Mouse (Mus musculus) ovary, postnatal 36 days (tissue): ENCODE measurements around the gene Atp1b3.
"Not testable (repeated sequence)": the region's sequence is repeated elsewhere in the genome, so short reads cannot be mapped to it uniquely, and the experiment has no call there.

ENCODE experiments used
- DNase-seq: peaks from one replicate; pipeline ENCODE4 v3.0.0; 2022; ENCODE audit warnings: low spot score, mixed read lengths

Gene Atp1b3

DNA sequence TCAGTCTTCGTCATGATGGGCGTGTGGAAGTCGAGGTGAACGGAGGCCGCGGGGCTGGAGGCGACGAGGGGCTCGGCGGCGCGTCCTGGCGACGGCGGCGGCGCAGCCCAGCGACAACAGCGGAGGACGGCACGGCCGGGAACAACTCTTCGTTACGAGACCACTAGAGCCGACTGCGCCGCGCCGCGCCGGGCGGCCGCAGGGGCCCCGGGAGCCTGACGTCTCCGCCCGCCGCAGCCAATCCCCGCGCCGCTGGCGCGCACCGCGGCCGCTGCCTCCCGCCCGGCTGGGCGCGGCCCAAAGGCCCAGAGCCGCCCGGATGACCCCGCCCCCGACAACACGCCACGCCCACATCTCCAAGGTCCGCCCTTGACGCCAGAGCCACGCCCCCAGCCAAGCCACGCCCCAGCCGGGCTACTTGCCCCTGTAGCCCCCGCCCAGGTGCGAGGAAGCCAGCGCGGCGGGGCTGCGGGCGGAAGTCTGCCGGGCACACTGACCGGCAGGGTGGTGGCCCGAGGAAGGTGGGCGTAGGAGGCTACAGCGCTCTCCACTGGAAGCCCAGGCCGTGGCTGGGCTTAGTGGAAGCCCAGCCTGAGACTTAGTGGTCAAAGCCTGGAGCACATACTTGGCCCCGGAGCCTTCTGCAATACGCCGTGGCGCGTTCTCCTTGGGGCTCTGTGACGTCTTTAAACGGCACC is at the start of gene Atp1b3:
Gene Atp1b3, minus strand, starts transcription at position 302 of the 698 bp plus-strand sequence.
- DNase-seq, result peak; percentile 100

DNA sequence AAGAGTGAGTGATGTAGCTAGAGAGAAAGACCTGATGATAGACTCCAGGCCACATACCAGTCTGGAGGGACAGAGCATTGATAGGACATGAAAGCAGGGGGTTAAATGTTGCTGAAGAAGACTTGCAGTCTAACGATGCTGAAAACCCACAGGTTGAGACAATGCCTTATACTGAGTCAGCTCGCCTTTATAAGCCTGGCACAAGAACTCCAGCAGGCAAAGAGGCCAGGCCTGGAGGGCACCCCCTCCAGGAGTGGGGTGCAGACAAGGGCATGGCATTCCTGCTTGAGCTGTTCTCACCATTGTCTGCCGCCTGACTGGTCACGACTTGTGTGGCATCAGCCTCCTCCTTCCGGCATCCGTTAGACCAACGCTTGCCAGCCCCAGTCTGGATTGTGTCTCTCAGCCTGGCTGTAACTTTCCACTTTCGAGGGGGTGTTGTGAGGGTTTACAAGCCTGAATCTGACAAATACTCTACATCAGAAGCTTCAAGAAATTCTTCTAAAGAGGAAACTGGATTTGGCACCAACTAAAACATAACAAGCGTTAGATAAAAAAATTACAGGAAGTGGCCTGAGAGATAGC is 48.7 kb upstream of the Atp1b3 start:
- DNase-seq, result no peak

DNA sequence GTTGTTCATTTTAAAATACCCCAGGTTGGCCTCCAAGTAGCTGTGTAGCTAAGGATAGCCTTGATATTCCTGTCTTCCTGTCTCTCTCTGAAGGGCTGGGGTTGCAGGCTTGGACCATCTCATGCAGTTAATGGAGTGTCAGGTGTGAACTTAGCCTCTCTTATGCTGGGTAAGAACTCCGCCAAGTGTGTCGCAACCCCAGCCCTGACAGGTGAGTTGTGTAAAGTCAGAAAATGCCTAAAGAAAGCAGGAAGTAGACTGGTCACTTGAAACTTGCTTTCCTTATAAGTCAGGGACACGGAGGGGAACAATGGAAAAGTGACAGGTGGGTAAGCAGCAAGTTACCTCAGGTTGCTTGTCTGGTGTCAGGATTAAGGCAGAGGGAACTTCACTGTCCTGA is 40.1 kb upstream of the Atp1b3 start:
- no peak for DNase-seq

DNA sequence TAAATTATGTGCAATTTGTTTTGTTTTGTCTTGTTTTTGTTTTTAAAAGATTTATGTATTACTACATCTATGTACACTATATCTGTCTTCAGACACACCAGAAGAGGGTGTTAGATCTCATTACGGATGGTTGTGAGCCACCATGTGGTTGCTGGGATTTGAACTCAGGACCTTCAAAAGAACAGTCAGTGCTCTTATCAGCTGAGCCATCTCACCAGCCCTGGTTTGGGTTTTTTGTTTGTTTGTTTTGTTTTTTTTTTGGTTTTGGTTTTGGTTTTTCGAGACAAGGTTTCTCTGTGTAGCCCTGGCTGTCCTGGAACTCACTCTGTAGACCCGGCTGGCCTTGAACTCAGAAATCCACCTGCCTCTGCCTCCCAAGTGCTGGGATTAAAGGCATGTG is 35.7 kb upstream of the Atp1b3 start:
- not testable (repeated sequence) for DNase-seq

DNA sequence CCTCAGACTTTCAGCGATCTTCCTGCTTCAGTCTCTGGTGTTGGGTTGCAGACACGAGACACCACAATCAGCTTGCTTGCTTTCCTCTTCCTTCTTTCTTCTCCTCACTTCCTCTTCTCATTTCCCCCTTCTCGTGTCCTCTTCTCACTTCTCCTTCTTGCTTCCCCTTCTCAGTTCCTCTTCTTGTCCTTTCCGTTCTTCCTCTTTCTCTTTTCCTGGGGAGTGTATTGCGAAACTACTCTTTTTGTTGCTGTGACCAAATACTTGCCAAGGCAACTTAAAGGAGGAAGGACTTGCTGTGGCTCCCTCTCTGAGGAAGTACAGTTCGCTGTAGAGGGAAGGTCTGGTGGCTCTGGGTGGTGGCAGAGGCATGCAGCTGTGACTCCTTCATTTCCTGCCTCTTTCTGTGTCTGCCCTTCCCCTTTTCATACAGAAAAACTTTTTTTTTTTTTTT is 35.2 kb upstream of the Atp1b3 start:
- DNase-seq, result no peak

DNA sequence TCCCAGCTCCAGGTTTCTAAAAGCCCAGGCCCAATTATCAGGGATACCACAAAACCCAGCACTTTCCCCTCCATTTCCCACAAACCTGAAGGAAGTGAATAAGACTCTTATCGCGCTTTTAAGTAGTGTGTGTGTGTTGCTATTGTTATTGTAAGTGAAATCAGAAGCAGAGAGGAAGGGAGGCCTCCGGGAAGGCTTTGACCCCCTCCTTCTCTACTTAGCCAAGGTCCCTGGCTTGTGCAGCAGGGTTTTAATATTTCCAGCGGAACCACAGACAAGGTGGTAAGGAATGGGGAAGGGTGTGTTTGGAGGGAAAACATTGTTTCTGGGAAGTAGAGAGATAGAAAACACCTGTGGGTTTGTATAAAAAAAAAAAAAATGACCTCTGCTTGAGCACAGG is 34.4 kb upstream of the Atp1b3 start:
- no peak for DNase-seq

DNA sequence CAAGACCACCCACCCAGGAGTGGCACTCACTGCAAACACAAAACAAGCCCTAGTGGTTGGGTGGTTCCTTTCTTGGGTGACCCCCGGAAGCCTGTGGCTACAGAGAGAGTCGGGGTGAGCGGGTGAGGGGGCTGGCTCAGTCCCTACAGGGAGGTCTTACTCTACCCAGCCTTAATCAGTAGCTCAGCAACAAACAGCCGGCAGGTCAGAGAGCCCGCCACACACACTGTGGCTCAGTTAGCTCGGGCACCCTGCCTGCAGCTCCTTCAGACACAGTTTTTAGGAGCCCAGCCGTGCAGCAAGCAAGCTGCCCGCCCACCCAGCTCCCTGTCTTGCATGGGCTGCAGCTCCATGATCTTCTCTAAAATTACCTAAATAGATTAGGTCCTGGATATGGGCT is 33.9 kb upstream of the Atp1b3 start:
- DNase-seq, result peak; percentile 32

DNA sequence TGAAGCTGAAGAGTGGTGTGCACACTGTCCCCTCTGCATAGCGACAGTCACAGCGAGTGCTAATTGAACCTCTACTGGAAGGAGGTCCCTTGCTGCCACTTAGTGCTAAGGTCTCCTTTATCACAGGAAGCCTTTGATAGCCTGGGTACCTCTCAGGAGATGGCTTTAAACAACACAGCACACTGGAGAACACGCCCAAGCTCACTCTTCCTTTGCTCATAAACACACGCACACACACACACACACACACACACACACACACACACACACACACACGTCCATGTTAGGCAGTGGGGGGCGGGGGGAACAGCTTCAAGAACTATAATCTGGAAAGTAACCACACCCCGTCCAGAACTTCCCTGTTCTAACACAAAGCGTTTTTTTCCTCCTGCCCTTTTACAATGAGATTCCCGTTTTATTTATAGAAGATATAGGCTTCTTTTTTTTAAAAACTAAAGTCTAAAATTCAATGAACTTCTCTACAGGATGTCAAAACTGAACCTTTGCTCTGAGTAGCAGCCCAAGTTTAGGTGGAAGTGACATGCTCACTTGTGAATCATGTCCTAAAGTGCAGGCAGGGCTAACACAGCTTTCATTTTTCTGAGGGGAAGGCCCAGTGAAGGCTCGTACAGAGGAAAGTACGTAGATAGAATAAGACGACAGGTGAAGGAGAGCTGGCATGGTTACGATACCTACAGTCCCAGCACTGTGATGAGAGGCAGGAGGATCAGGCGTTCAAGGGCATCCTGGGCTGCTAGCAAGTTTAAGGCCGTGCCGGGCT is 30.9 kb upstream of the Atp1b3 start:
- DNase-seq, result no peak

DNA sequence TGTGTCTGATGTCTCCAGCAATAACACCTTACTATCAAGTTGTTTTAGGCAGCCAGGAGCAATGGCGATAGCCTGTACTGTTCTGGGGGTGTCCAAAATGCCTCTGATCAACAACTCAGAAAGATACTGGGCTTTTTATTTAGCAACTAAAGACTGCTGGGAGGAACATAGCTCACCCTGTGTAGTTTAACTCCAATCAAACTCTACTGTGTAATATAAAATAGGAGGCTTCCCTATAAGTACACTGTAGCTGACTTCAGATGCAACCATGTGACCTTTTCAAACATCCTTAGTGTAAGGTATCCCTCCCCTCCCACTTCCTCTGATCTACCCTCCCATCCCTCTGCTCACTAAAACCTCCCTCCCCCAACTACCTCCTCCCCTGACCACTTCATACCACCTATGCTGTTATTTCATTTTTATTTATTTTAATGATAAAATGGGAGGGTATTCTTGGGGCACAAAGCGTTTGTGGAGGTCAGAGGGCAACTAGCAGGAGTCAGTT is 29.5 kb upstream of the Atp1b3 start:
- no peak for DNase-seq

DNA sequence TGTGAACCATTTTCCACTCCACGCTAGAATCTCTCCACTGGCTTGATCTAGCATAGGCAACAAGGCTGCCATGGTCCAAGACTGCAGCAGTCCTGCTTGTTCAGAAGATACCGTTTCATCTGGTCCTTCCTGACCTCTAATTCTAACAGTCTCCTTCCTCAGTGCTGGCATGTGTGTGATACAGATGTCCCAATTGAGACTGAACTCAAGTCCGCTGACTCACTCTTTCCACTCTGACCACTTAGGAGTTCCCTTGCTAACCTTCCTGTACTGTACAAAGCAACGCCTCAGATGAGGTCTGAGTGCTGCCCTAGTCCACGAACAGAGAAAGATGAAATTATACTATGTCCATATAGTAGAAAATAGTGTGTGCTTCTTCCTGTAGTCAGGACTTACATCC is 28.9 kb upstream of the Atp1b3 start:
- DNase-seq, result no peak

DNA sequence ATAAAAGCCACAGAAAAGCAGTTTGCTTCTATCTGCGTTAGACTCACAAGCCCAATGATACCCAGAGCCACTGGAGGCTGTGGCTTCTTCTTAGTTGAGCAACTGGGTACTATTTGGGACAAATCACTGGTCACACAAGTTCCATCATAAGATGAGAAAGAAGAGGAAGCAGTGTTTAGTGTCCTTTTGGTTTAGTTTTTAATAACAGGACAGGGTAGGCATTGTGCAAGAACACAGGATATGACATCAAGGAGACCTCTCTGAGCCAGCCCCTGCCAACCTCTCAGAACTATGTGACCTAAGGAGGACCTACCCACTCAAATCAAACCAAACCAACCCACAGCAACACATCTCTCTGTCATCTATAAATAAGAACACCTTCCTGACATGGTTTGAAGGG is 27.7 kb upstream of the Atp1b3 start:
- no peak for DNase-seq

DNA sequence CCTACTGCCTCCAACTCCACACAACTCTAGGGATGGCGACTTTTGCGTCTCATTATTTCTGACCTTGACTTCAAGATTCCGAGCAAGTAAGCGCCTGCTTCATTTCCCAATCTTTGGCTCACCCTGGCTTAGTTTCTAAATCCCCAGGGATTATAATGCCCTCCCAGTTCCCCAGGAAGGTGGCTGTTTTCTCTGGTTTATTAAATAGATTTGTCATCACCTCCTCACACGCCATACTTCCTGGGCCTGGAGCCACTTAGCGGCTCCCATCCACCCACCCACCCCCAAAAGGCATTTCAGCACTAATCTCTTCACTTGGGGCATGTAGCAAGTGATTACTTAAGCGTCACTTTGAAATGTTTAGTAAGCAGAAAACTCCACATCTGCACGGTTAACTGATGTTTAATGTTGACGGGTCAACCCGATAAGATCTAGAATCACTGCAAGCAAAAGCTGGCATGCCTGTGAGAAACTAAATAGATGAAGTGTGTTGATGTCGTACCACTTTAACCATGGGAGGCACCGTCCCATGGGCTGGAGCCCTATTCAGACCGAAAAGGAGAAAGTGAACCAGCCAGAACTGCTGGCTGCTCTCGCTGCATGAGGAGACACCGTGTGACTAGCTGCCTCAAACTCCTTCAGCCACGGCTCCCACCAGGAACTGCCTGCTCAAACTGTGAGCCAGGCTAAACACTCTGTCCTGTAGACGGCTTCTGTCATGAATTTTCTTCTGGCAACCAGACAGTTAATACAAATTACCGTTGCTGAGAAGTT is 19.7 kb upstream of the Atp1b3 start:
- DNase-seq, result no peak

DNA sequence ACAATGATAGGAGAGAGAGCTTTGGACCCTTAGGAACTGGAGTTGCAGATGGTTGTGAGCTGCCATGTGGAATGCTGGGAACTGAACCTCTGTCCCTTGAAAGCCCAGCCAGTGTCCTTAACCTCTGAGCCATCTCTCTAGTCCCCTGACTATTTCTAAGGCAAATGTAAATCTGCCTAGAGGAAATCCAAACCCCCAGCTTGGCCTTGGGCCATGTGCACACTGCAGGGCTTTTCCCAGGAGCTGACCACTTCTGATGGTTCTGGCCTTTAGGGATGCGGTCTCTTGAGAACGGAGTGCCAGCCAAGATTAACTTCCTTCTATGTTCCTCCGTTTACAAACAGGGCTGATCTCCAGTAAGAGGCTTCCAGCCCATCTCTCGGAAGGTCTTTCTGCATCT is 18.5 kb upstream of the Atp1b3 start:
- no peak for DNase-seq

DNA sequence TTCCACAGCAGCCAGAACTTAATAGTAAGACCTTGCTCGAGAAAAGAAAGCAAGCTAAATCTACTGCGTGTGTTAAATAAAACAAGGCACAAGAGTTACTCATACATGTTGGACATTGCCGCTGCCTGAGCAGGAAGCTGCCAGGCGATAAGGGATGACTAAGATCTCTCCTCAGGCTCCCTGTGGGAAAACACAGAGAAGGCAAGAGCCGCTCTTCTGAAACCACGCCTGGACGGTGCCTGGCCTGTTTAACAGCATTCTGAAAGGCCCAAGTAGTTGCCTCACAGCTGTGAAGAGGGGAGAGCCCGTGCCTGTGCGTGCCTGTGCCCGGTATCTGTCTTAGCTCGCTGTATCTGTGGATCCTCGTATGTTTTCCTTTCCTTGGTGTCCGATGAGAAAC is 17.2 kb upstream of the Atp1b3 start:
- peak; percentile 42 for DNase-seq

DNA sequence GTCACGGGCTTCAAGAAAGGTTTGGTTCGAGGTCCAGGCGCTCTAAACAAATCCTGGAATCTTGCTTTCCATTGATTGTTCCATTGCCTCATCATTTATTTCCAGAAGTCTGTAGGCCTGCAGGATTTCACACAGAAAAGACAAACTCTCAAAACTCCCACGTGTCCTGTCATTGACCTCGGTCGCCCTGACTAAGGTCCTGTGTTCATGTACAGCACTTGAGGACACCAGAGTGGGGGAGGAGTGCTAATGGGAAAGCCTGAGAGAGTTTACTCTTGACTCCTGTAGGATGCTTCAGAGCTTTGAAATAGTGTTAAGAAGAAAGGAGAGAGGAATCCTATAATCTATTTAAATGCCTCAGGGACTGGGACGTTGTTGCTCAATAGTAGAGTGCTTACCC is 15.3 kb upstream of the Atp1b3 start:
- no peak for DNase-seq

DNA sequence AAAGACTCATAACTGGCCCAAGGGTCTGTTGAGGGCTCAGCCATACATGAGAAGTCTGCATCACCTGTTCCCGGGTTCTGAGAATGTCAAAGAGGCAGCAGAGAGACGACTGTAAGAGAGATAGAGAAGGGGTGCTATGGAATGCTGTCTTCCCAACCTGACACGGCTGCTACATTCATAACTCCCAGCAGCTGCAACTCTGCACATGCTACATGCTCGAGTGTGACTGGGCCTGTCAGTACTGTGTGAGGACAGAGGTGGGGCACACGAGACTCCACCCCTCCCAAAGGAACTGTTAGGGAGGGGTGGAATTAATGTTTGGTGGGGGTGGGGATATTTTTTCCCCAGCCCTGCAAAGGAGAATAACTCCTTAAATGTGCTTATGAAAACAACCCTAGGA is 14.5 kb upstream of the Atp1b3 start:
- DNase-seq, result no peak

DNA sequence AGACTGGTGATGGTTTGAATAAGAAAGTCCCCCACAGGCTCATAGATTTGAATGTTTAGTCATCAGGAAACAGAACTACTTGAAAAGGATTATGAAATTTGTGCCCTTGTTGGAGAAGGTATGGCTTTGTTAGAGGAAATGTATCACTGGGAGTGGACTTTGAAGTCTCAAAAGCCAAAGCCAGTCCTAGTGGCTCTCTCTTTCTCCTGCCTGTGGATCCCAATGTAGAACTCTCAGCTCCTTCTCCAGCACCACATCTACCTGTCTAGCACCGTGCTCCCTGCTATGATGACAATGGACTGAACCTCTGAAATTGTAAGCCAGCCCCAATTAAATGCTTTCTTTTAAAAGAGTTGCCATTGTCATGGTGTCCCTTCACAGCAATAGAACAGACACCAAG is 12.9 kb upstream of the Atp1b3 start:
- DNase-seq, result no peak

DNA sequence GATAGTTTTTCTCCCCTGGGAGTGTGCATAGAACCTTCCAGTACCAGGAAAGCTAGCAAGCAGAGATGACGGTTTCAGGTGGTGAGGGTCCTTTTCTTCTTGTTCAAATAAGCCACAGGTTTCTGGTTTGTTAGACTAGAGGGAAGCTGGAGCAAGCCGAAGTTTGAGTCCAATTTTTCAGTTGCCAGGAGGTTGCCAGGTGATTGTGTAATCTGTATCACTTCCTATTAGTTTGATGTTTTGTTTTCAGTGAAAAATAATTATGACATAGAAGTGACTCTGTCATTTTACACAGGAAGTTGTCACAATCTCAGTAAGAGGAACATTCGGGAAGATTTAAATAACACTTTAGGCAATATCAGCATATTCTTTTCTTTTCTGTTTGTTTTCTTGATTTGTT is 11.6 kb upstream of the Atp1b3 start:
- no peak for DNase-seq

DNA sequence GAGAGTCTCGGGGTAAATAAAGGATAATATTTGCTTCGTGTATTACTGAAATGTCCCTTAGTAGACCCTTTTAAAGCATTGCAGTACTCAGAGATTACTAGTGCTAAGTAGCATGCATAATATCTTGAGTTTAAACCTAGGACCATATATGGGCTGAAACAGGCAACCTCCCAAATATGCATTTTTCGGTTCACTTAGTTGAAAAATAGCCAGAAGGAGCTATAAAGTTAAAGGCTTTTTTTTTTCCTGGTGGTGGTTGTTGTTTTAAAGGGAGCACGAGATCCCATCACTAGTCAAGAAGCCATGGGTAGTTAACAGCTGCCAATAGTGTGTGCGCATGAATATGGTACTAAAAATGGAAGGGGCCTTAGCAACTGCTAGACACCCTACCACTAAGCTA is 6.8 kb upstream of the Atp1b3 start:
- DNase-seq, result no peak

DNA sequence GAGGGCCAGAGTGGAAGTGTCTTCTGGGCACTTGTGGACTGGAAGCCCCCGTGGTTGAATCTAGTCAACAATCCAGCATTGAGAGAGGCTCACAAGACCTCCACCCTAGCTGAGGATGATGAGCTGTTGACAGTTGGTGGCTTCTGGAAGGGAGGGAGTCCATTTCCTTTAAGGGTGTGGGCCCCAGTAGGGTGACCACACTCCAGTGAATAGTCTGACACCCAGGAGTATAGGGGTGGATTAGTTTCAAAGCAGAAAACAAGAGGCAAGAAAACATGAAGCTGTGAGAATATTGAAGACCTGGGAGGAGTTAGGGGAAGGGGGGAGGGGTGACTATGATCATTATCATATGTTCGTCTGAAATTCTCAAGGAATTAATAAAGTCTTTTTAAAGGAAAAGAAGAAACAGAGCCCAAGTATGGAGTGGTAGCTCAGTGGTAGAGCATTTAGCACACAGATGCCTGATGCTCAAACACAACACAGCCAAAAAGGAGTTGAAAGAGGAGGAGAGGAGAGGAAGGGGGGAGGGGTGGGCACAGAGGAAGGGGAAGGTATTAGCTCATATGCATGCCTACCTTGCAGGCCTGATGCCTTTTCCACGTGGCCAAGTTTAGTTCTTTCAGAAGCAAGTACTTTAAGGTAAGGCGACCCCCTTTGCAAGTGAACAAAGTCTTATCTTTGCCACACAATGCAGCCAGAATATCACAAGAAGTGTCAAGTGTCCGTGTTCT is 5.6 kb upstream of the Atp1b3 start:
- DNase-seq, result no peak

DNA sequence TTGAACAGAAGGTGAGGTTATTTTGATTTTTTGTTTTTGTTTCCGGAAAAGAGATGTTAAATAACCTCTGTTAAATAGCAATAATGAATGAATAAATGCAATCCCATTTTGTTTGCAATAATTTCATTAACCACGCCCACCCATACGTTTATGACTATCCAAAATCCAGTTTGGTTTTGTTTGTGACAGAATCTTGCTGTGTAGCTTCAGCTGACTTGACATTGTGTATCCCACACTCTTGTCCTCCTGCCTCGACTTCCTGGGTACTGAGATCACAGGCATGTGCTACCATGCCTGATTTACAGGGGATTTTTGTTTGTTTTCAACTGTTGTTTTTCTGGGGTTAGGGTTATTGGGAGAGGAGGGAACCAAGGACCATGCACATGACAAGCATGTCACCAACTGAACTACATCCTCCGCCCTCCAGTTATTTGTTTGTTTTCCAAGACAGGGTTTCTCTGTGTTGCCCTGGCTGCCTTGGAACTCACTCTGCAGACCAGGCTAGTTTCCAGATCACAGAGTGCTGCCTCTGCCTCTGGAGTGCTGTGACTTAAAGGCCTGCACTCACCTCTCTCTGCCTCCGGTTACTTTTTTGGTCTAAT is 1.1 kb upstream of the Atp1b3 start:
- DNase-seq, result no peak
